Mouse (Mus musculus) testis, postnatal 10 days (tissue): ENCODE measurements at regions not wholly inside any gene's neighbourhood (a gene's known extent, or its start where the extent isn't known, plus 50 kb on each side); places are given as distances from the start of the nearest gene placed in this dataset.

ENCODE experiments used
- DNase-seq: peaks from one replicate; pipeline ENCODE4 v3.0.0; 2021; ENCODE audit warnings: low spot score

GRCm38 (mm10) chr3:118494611-118495010 lies 67.3 kb upstream of the Dpyd start:
- no peak for DNase-seq

- no peak for DNase-seq
These were observed 61.7 kb upstream of the Dpyd start for GRCm38 (mm10) chr3:118500234-118500633.

GRCm38 (mm10) chr3:118507582-118508237 lies 54.2 kb upstream of the Dpyd start:
- DNase-seq: no peak

- no peak for DNase-seq
These were observed 51.1 kb upstream of the Dpyd start for GRCm38 (mm10) chr3:118510837-118511236.

GRCm38 (mm10) chr3:118511969-118512368 lies 50.0 kb upstream of the Dpyd start:
- no peak for DNase-seq
